Mouse (Mus musculus) olfactory bulb, adult 2 months (tissue): ENCODE data around the gene Xirp1.

Experiments used
- CTCF ChIP-seq: fragments of 200-500 bp; IDR thresholded peaks from 2 replicates; pipeline ENCODE4 v1.5.1; 2012; ENCODE audit warnings: low read depth, mild to moderate bottlenecking, low read length, moderate library complexity; ENCODE audit not compliant: insufficient read depth
- POLR2A ChIP-seq: fragments of 200-500 bp; IDR thresholded peaks from 2 replicates; pipeline ENCODE4 v1.6.1; 2012; ENCODE audit warnings: mild to moderate bottlenecking, low read depth, low read length, moderate library complexity; ENCODE audit not compliant: insufficient read depth

DNA sequence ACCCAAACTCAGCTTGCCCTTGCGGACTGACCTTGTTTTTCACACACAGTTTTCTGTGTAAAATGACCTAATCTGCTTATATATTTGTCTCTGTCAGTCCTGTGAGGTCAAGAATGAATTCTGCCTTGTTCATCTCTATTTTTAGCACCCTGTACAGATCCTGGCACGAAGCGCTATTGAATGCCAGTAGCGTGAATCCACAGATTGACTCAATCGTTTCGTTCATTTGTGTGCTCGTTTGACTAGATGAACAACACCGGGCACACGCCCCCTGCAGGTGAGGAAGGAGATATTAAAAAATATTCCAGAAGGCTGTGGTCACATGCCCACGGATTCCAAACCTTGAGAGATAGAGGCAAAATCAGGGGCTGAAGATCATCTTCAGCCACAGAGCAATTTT is 11.9 kb downstream of the Xirp1 start:
- TF ChIP-seq POLR2A (no peak), CTCF (no peak)
